Mouse (Mus musculus): ENCODE results near the gene Nutf2.

GRCm38 (mm10) chr8:105858495-105858894, 1.9 kb upstream of the Nutf2 start:
- no peak for TF ChIP-seq CTCF (IDR thresholded peaks at IDR 0.05; ENCODE audit: extremely low read depth, insufficient read depth, insufficient read length, insufficient replicate concordance)
- no peak for TF ChIP-seq POLR2A (IDR thresholded peaks at IDR 0.05; ENCODE audit: low read depth, low read length)
